Mouse (Mus musculus) hindbrain, embryonic 10.5 days (tissue): ENCODE measurements around the gene Phc2. TPM values are rescaled to one million over a fixed set of nuclear protein-coding genes. Genes with fewer than 3 reads are reported as not detected.
"Not testable (repeated sequence)": the region's sequence is repeated elsewhere in the genome, so short reads cannot be mapped to it uniquely, and the experiment has no call there.

ENCODE experiments used
- DNase-seq: peaks from one replicate; pipeline ENCODE4 v3.0.0-alpha.2; 2017; ENCODE audit warnings: low spot score
- H3K27ac ChIP-seq: fragments of 300-500 bp; sonication (generic); 2 replicates; pipeline ENCODE4 v1.5.1; 2016; ENCODE audit warnings: mild to moderate bottlenecking, moderate library complexity
- H3K27me3 ChIP-seq: fragments of 300-500 bp; sonication (generic); 2 replicates; pipeline ENCODE4 v1.6.1; 2016; ENCODE audit warnings: mild to moderate bottlenecking; ENCODE audit not compliant: poor library complexity, insufficient read depth, severe bottlenecking
- H3K36me3 ChIP-seq: fragments of 300-500 bp; sonication (generic); 2 replicates; pipeline ENCODE4 v1.6.1; 2016; ENCODE audit warnings: mild to moderate bottlenecking, moderate library complexity
- H3K4me1 ChIP-seq: fragments of 300-500 bp; sonication (generic); replicated peaks from 2 replicates; pipeline ENCODE4 v1.6.1; 2016; ENCODE audit warnings: mild to moderate bottlenecking
- H3K4me3 ChIP-seq: fragments of 300-500 bp; sonication (generic); 2 replicates; pipeline ENCODE4 v1.5.1; 2016; ENCODE audit warnings: mild to moderate bottlenecking, moderate library complexity
- H3K9me3 ChIP-seq: fragments of 300-500 bp; sonication (generic); 2 replicates; pipeline ENCODE4 v1.6.1; 2016; ENCODE audit warnings: mild to moderate bottlenecking, moderate library complexity
- WGBS: fragments of 180-500 bp; shearing (Covaris S2); methylation state at CpG from one replicate; pipeline ENCODE4 v1.1.7; 2016; 5-methylcytosine and 5-hydroxymethylcytosine counted together
- polyA plus RNA-seq: library from polyadenylated mRNA; unstranded; fragments of >200 nt; fragmentation: Nextera tagmentation; extraction: Ambion mirVana; gene quantifications from 2 replicates; pipeline ENCODE4 v1.2.1, GENCODE M21; 2016

The Phc2 gene
- 41.9 and 62.2 TPM in 2 replicates for polyA plus RNA-seq

DNA sequence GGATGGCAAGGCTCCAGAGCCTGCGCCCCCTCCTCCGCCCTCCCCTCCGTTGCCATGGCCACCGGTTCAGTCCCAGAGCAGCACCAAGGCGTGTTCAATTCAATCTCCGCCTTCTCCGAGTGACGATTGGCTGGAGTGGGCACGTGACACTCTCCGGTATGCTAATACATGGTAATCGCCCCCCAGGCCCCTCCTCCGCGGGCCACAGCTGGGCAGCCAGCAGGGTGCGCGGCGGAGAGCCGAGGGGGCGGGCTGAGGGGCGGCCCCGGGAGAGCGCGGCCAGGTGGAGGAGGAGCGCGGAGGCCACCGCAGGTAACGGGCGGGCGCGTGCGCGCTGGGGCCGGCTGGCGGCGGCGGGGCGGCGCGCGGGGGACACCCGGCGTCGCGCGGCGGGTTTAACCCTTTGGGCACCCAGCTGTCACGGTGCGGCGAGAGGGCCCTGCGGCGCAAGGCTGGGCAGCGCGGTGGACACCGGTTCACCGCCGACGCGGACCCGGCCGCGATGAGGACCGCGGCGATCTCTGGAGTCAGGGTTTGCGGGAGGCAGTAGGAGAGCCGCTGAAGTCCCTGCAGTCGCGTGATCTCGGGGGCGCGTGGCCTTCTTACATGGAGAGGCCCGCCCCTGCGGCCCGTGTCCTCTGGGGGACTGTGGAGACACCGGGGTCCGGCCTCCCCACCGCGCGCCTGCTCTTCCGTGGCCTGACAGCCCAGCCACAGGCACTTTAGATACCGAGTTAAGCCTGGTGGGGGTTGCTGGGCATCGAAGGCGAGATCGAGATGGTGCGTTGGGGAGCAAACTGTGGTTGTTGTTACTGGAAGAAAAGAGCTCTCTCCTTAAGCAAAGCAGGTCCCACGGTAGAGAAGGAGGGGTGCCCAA is at the start of gene Phc2:
Gene Phc2, plus strand, starts transcription at position 198 of the 877 bp plus-strand sequence.
- peaks cover 38% of the 10 kb centered on the region for H3K4me1 ChIP-seq
- under 1% methylated on average over 79 of the region's 85 CpGs for WGBS
- H3K27me3 ChIP-seq: peaks cover 40% of the 10 kb centered on the region

DNA sequence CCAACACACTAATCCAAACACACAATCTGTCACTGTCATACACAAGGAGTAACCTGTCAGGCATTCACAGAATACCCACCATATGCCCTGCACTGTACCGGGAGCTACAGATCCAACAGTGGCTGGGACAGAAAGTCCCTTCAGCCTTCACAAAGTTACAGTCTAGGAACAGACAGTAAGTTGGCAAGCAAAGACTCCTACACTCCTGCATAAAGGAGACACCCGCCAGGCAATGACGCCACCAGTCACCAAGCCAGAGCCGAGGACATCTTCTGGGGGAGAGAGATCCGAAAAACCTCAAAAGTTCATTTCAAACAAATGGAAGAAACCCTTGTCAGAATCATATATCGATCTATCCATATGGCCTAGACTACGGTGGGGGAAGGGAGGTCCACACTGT is 47.9 kb upstream of the Phc2 start:
- Histone ChIP-seq H3K4me1 (peaks cover 18% of the 10 kb centered on the region), H3K27me3 (no peaks in the 10 kb centered on the region), H3K4me3 (no peak overlapping the region), H3K27ac (no peak overlapping the region), H3K36me3 (peaks cover 37% of the 10 kb centered on the region), H3K9me3 (no peaks in the 10 kb centered on the region)
- no peak for DNase-seq
- WGBS: 94% methylated on average over 7 of the region's 7 CpGs

More for the DNA sequence above, at the start of gene Phc2:
- Histone ChIP-seq H3K36me3 (no peaks in the 10 kb centered on the region), H3K4me3 (peak within 1 kb of the TSS; percentile 77), H3K9me3 (no peaks in the 10 kb centered on the region), H3K27ac (peak within 1 kb of the TSS; percentile 79)
- peak; percentile 95 for DNase-seq

DNA sequence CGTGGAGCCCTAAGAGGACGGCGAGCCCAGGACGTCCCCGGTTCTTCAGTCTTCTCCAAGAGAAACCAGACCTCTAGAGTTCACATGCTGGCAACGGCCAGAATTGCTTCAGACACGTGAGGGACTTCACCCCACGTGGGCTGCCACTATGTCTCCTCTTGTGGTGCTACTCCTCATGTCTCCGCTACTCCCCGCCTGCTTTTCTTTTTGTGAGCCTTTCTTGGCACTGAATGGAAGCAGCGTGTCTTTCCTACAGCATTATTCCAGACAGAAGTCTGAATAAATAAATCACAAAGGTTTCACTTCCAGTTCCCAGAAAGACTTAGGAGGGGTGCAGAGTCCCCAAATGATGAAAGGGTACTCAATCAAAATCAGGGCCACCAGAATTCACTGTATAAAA is 46.8 kb upstream of the Phc2 start:
- H3K36me3 ChIP-seq: peaks cover 26% of the 10 kb centered on the region
- H3K4me1 ChIP-seq: peaks cover 18% of the 10 kb centered on the region
- H3K27me3 ChIP-seq: no peaks in the 10 kb centered on the region
- DNase-seq: no peak
- no peak overlapping the region for H3K27ac ChIP-seq
- no peaks in the 10 kb centered on the region for H3K9me3 ChIP-seq
- WGBS: 95% methylated on average over 11 of the region's 11 CpGs
- H3K4me3 ChIP-seq: no peak overlapping the region

DNA sequence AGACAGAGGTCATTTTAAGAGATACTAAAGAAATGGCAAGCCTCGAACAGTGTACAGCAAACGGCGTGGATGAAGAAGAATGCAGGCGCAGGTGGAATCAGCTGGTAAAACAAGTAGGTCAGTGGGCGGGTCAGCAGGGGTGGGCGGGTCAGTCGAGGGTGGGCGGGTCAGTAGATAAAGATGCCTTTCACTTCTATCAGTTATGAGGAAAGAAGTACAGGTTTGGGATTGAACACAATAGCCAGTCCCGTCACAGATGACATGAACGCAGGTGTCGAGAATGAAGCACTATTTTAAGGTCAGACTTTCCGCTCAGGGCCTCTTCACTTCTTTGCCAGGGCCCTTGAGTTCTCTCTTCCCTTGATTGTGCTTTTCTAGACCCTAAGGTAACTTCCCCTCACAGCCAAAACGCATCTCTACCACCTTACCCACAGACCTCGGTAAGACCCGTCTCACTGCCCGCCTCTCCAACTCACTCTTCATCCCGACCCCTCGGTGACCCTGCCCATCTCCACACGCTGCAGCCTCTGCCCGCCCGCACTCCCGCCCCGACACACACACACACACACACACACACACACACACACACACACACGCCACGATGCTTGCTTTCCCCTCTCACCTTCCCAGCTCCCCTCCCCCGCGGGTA is 45.1 kb upstream of the Phc2 start:
- peaks cover 9% of the 10 kb centered on the region for H3K36me3 ChIP-seq
- no peaks in the 10 kb centered on the region for H3K9me3 ChIP-seq
- peak overlapping the region; percentile 86 for H3K4me3 ChIP-seq
- WGBS: 9% methylated on average over 27 of the region's 27 CpGs
- DNase-seq: no peak
- peak overlapping the region; percentile 89 for H3K27ac ChIP-seq
- no peaks in the 10 kb centered on the region for H3K27me3 ChIP-seq
- peaks cover 18% of the 10 kb centered on the region for H3K4me1 ChIP-seq

DNA sequence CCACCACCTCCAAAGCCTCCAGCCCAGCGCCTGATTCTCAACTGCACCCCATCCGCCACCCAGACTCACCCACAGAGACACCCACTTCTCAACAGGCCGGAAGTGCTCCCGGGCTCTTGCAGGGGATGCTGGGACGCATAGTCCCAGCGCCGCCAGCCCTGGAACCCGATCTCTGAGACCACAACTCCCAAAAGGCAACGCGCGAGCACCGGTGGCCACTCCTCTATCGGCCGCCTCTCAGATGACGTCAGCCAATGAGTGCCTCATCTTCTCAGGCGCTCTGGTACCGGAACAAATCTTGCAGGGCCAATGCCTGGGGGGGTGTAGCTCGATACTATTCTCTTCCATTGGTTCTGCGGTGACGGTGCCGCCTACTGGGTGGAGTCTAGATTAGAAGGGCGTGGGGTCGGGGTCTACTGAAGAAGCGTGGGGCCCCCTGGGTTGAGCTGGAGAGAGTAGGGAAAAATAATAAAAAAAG is 44.5 kb upstream of the Phc2 start, which contains the start of gene Zscan20:
Gene Zscan20, minus strand, starts transcription at position 174 of the 478 bp plus-strand sequence.
- under 1% methylated on average over 24 of the region's 24 CpGs for WGBS
- H3K27ac ChIP-seq: peak within 1 kb of the TSS; percentile 89
- no peaks in the 10 kb centered on the region for H3K9me3 ChIP-seq
- peaks cover 18% of the 10 kb centered on the region for H3K4me1 ChIP-seq
- DNase-seq: peak; percentile 97
- H3K36me3 ChIP-seq: peaks cover 4% of the 10 kb centered on the region; the same call in 1 of the 2 replicates
- peak within 1 kb of the TSS; percentile 86 for H3K4me3 ChIP-seq
- H3K27me3 ChIP-seq: no peaks in the 10 kb centered on the region

DNA sequence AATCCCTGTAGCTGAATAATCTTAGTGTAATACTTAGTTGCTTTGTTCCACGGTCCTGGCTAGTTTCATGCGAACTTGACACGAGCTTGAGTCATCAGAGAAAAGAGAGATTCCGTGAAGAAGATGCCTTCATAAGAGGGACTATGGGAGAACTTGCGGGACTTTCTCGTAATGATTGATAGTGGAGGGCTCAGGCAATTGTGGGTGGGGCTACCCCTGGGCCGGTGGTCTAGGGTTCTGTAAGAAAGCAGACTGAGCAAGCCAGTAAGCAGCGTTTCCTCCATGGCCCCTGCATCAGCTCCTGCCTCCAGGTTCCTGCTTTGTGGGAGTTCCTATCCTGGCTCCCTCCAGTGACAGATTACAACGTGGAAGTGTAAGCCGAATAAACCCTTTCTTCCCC is 43.8 kb upstream of the Phc2 start:
- no peaks in the 10 kb centered on the region for H3K9me3 ChIP-seq
- H3K4me1 ChIP-seq: peaks cover 18% of the 10 kb centered on the region
- no peak for DNase-seq
- WGBS: 35% methylated on average over 10 of the region's 10 CpGs
- H3K4me3 ChIP-seq: peak overlapping the region; percentile 86
- H3K27ac ChIP-seq: 0 out of 2 replicates have a peak overlapping the region, but pooled peaks have one; percentile 89
- peaks cover 4% of the 10 kb centered on the region; the same call in 1 of the 2 replicates for H3K36me3 ChIP-seq
- H3K27me3 ChIP-seq: peaks cover 3% of the 10 kb centered on the region; the same call in 1 of the 2 replicates

DNA sequence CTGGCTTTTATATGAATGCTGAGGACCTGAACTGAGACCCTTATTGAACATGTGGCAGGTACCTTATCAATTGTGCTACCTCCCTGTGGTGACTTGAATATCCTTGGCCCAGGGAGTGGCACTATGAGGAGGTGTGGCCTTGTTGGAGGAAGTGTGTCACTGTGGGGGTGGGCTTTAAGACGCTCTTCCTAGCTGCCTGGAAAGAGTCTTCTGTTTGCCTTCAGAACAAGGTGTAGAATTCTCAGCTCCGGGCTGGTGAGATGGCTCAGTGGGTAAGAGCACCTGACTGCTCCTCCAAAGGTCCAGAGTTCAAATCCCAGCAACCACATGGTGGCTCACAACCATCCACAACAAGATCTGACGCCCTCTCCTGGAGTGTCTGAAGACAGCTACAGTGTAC is 42.8 kb upstream of the Phc2 start:
- not testable (repeated sequence) for DNase-seq, H3K27me3 ChIP-seq, H3K36me3 ChIP-seq, H3K27ac ChIP-seq, H3K4me3 ChIP-seq, H3K9me3 ChIP-seq
- H3K4me1 ChIP-seq: peaks cover 18% of the 10 kb centered on the region
- WGBS: 78% methylated on average over 3 of the region's 3 CpGs

DNA sequence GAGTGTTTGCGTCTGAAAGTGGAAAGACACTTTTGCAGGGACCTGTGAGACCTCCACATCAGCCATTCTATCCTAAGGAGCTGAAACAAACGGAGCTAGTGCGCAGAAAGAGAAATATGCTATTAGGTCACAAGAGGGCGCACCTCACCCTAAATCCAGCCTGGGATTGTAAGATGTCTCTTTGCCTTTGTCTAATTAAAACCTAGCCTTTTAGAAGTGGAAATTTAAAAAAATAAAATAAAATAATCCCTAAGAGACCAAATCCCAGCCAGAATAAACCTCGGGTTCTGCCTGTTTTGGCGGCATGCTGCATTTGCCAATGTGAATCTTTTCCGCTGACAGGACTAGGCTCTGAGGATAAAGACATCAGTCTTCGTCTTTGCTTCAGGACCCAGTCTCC is 41.2 kb upstream of the Phc2 start:
- peak; percentile 69 for DNase-seq
- 25% methylated on average over 8 of the region's 8 CpGs for WGBS
- Histone ChIP-seq H3K4me1 (peaks cover 26% of the 10 kb centered on the region), H3K27me3 (peaks cover 23% of the 10 kb centered on the region; the same call in 1 of the 2 replicates), H3K36me3 (no peaks in the 10 kb centered on the region), H3K27ac (no peak overlapping the region), H3K9me3 (no peaks in the 10 kb centered on the region), H3K4me3 (no peak overlapping the region)

DNA sequence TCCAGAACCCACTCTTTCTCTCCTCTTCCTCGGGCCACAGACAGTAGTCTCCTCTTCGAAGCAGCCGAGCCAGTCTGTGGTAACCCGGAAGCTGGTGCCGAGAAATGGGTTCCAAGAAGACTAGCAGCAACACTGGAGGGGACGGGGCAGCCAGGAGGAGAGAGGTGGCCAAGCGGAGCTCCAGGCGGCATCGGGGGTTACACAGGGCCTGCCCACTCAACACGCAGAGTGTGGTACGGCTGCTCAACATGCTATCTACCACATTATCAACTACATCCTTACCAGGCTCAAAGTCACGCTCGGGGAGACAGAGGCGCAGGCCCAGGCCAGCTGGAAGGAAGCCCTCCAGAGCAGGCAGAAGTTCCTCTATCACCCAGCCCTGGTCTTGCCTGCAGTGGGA is 38.7 kb upstream of the Phc2 start:
- WGBS: 92% methylated on average over 14 of the region's 14 CpGs
- no peak for DNase-seq
- Histone ChIP-seq H3K36me3 (no peaks in the 10 kb centered on the region), H3K9me3 (no peaks in the 10 kb centered on the region), H3K4me1 (peaks cover 17% of the 10 kb centered on the region), H3K27ac (no peak overlapping the region), H3K27me3 (peaks cover 23% of the 10 kb centered on the region; the same call in 1 of the 2 replicates), H3K4me3 (no peak overlapping the region)

DNA sequence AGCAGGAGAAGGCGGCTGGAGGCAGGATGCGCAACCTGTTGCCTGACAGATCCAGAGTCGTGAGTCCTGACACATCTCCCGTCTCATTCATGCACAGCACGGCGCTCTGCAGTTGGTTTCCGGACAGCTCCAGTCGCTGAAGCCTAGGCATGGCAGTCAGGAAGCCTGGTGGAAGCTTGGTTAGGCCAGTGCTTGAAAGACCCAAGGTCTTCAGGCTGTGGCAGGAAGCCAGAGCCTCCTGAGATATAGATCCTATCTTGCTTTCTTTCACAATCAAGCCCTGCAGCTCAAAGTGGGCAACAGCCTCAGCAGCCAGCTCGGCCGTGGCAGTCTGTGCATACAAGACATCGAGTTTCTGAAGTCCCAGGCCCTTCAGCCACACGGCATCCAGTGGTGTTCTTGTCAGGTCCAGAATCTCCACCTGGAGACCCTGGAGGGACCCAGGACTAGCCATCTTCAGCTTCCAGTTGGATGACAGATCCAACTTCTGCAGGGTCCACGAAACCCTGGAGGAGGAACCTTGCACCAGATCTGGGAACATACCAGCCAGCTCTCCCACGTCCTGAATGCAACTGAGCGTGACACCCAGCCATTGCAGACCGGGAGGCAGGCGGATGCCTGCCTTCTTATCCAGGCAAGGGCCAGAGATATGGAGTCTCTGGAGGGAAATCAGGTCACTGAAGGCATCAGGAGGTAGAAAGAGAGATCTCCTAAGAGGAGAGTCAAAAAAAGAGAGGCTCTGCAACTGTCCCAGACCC is 37.0 kb upstream of the Phc2 start:
- WGBS: 75% methylated on average over 17 of the region's 17 CpGs
- Histone ChIP-seq H3K27me3 (peaks cover 23% of the 10 kb centered on the region; the same call in 1 of the 2 replicates), H3K36me3 (no peaks in the 10 kb centered on the region), H3K27ac (0 out of 2 replicates have a peak overlapping the region, but pooled peaks have one; percentile 13), H3K9me3 (no peaks in the 10 kb centered on the region), H3K4me3 (no peak overlapping the region), H3K4me1 (peaks cover 15% of the 10 kb centered on the region)
- no peak for DNase-seq

DNA sequence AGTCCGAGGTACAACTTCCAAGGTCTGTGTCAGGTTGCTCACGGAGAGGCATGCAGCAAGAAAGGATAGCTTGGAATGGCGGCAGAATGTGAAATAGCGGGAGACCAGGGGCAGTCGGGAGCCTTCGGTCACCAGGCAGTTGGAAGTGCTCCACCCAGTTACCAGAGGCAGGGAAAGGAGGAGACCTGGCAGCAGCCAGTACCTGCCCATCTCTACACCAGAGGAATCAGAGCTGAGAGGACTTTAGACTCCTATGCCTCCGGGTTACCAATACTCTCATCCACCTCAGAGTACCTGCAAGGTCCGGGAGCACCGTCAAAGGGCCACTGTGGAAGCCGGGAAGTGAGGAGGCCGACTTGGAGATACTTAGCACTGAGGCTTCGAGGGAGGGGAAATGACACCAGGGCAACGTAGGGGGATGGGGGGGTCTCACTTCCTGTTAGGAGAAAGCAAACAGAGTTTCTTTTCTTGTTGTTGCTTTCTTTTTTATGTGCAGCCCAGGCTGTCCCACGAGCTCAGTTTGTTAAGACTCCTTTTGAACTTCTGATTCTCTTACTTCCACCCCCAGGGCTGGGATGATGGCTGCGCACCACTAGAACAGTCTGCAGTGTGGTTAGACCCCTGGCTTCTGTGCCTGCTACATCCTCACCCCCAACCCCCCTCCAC is 36.1 kb upstream of the Phc2 start, which contains the start of gene Tlr12:
Gene Tlr12, minus strand, starts transcription at position 374 of the 666 bp plus-strand sequence.
- Histone ChIP-seq H3K4me3 (no peak within 1 kb of the TSS), H3K4me1 (peaks cover 15% of the 10 kb centered on the region), H3K9me3 (no peaks in the 10 kb centered on the region), H3K27ac (peak within 1 kb of the TSS; percentile 35), H3K36me3 (no peaks in the 10 kb centered on the region), H3K27me3 (peaks cover 23% of the 10 kb centered on the region; the same call in 1 of the 2 replicates)
- 72% methylated on average over 15 of the region's 15 CpGs for WGBS
- DNase-seq: no peak

DNA sequence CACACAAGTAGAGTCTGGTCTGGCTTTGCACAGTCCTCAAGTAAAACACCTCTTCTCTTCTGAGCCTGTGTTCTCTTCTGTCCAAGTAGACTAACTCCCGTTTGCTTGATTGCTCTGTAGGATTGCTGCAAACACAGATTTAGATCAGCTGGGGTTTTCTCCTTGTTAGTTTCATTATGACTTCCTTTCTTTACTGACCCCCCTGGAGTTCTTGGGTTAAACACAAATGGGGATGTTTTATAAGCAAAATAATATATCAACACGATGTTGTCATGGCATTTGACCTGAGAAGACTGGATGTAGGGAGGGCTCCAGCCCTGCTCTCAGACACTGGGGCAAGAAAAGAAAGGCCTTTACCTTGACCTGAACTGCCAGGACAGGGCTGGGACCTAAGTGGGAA is 35.5 kb upstream of the Phc2 start:
- no peak for DNase-seq
- Histone ChIP-seq H3K4me1 (peaks cover 15% of the 10 kb centered on the region), H3K9me3 (no peaks in the 10 kb centered on the region), H3K36me3 (no peaks in the 10 kb centered on the region), H3K4me3 (no peak overlapping the region), H3K27ac (peak overlapping the region; percentile 35; the same call in 1 of the 2 replicates), H3K27me3 (peaks cover 23% of the 10 kb centered on the region; the same call in 1 of the 2 replicates)
- WGBS: 61% methylated on average over 2 of the region's 2 CpGs
